Mouse (Mus musculus) ES-E14 (cell line): ENCODE measurements at regions not wholly inside any gene's neighbourhood (a gene's known extent, or its start where the extent isn't known, plus 50 kb on each side); places are given as distances from the start of the nearest gene placed in this dataset.

Experiments
- CHD2 ChIP-seq: IDR thresholded peaks from 2 replicates; pipeline ENCODE4 v1.6.1; 2014; ENCODE audit warnings: mild to moderate bottlenecking, low read depth, low read length, inconsistent platforms
- MAFK ChIP-seq: IDR thresholded peaks from 2 replicates; pipeline ENCODE4 v1.6.1; 2014; ENCODE audit warnings: mild to moderate bottlenecking, low read depth, low read length, inconsistent platforms; ENCODE audit not compliant: insufficient read depth
- ZC3H11A ChIP-seq: IDR thresholded peaks from 2 replicates; pipeline ENCODE4 v1.6.1; 2012; ENCODE audit warnings: low read depth, mild to moderate bottlenecking, inconsistent platforms, low read length, borderline replicate concordance

DNA sequence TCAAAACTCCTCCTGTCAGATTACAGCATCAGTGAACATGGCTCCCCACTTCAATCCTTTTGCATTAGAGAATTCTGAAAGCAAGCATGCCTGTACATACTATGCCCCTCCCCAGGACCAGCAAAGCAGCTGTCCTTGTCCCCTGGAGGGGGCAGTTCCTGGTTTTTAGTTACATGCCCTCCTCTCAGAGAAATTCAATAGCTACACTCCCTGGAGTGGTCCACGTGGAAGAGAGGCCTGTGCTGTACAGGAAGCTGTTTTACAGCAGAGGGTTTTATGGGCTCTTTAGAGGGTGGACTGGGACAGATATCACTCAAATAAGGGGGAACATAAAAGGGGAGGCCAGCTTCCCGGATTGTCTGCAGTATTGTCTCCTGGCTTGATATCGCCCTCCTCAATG lies 481.3 kb downstream of the Cdh26 start:
- TF ChIP-seq ZC3H11A (no peak), CHD2 (no peak), MAFK (no peak)
